Mouse (Mus musculus): ENCODE data around the gene Cfap20. TPM values are rescaled to one million over a fixed set of nuclear protein-coding genes. Genes with fewer than 3 reads are reported as not detected.

The Cfap20 gene
- total RNA-seq, 1 experiment from 2014 or later = 79.5 TPM

DNA sequence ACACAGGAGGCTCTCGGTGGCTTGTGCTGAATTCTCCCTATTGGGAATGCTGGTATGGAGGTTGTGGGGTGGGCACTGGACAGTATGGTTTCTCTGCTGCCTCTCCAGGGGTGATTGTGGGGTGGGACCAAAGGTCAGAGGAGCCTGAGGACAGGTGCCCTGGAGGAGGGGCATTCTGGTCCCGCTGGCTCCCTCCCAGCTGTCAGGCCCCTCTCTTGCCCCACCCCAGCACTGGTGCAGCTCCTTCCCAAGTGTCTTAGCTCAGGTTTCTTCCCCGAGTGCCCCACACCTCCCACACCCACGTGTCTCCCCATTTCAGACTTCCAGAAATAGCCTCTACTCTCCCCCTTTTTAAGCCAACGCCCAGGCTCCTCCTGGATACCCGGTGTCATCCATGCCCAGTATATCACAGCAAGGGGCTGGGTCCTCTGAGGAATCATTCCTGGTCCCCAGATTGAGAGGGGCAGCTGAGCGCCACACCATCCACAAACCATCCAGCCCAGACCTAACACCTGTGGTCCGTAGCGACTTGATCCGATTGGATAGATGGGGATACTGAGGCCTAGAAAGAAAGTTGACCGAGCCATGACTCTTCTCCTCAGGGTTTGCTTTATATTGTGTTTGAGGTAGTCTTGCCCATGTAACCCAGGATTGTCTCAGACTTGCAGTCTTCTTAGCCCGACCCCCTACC is 58.2 kb downstream of the Cfap20 start:
- no peak for ATAC-seq (replicated peaks; ENCODE audit: low read depth, poor library complexity, severe bottlenecking)

- ATAC-seq (replicated peaks; ENCODE audit: low read depth, poor library complexity, severe bottlenecking) = no peak
Observed at GRCm38 (mm10) chr8:95375374-95375930, 59.2 kb downstream of the Cfap20 start.

GRCm38 (mm10) chr8:95374429-95374828 is 60.2 kb downstream of the Cfap20 start:
- no peak for ATAC-seq (replicated peaks; ENCODE audit: low read depth, poor library complexity, severe bottlenecking)

GRCm38 (mm10) chr8:95373389-95374002 is 61.2 kb downstream of the Cfap20 start:
- ATAC-seq (replicated peaks; ENCODE audit: low read depth, poor library complexity, severe bottlenecking) = no peak

Other genes with a start within 250 kb of the Cfap20 start
- 0.73 and 1.4 TPM in 2 replicates for gene Kifc3, start 232.1 kb downstream of the Cfap20 start, total RNA-seq (2017)
- gene Cngb1, start 128.3 kb downstream of the Cfap20 start, total RNA-seq (2017) = 2.6 and 5.2 TPM in 2 replicates
- gene Tepp, start 124.3 kb downstream of the Cfap20 start, total RNA-seq (2017) = not detected in 2 replicates
- gene Zfp319, start 102.9 kb downstream of the Cfap20 start, total RNA-seq (2017) = 2.8 and 5.2 TPM in 2 replicates
- 14.5 and 17.9 TPM in 2 replicates for gene Usb1, start 102.6 kb downstream of the Cfap20 start, total RNA-seq (2017)
- gene Mmp15, start 82.6 kb downstream of the Cfap20 start, total RNA-seq (2017) = 0.05 and 0.55 TPM in 2 replicates
- 38.8 and 41.4 TPM in 2 replicates for gene Csnk2a2, start 55.2 kb upstream of the Cfap20 start, total RNA-seq (2017)
- gene Ccdc113, start 99.2 kb upstream of the Cfap20 start, total RNA-seq (2017) = not detected in 2 replicates
- not detected in 2 replicates for gene Prss54, start 141.5 kb upstream of the Cfap20 start, total RNA-seq (2017)
- 18.0 and 19.5 TPM in 2 replicates for gene Gins3, start 198.6 kb upstream of the Cfap20 start, total RNA-seq (2017)
- gene Ndrg4, start 242.1 kb upstream of the Cfap20 start, total RNA-seq (2017) = 0.09 TPM in 1 of 2 replicates, not detected in the other

Data from common myeloid progenitor, adult 5-6 weeks (primary cell).